Mouse (Mus musculus): Measurements from ENCODE around the gene Rspo4. TPM values are rescaled to one million over a fixed set of nuclear protein-coding genes. Genes with fewer than 3 reads are reported as not detected.
A peak's percentile ranks its signal among the peaks of the same experiment; 100 is the strongest.

The Rspo4 gene
- not detected in 2 replicates for total RNA-seq (2012; rRNA removed)
- not detected in 2 replicates for total RNA-seq (2014; rRNA removed)
- not detected in 2 replicates for polyA plus RNA-seq (2012; ENCODE audit: insufficient read length, low read depth)

- no peak within 1 kb of the TSS for H3K27ac ChIP-seq (ENCODE audit: insufficient read depth, low read depth)
- DNase-seq (ENCODE audit: extremely low read depth) = no peak
- peaks cover 92% of the 10 kb centered on the region for H3K27me3 ChIP-seq (replicated peaks)
Observed at GRCm38 (mm10) chr2:151842648-151843226, at the start of gene Rspo4. Rspo4 (plus strand) TSS chr2:151842927.

GRCm38 (mm10) chr2:151815586-151815985, 27.1 kb upstream of the Rspo4 start:
- Histone ChIP-seq H3K27ac (ENCODE audit: insufficient read depth, low read depth) (no peak overlapping the region), H3K4me3 (replicated peaks in 1 of 3; ENCODE audit: low read depth in 2 of 3, low read length in 2 of 3, poor library complexity in 1 of 3) (no peak overlapping the region), H3K79me2 (replicated peaks; ENCODE audit: control insufficient read depth, extremely low read depth, insufficient read depth, poor library complexity, severe bottlenecking) (no peaks in the 10 kb centered on the region), H3K4me1 (ENCODE audit: control insufficient read depth in 1 of 2, insufficient read depth in 2 of 2) (0 out of 4 replicates have a peak, but pooled peaks cover 0 to 5% of the 10 kb centered on the region in 2 experiments), H3K9ac (ENCODE audit: insufficient read depth, low read depth) (no peak overlapping the region), H3K4me2 (ENCODE audit: insufficient read depth, low read depth, poor library complexity, severe bottlenecking) (no peak overlapping the region), H3K27me3 (replicated peaks) (peaks cover 90% of the 10 kb centered on the region), H3K9me3 (replicated peaks; ENCODE audit: low read length) (no peaks in the 10 kb centered on the region), H3K36me3 (replicated peaks in 1 of 2; ENCODE audit: control insufficient read depth in 1 of 2, insufficient read depth in 1 of 2, low read length in 1 of 2) (no peaks in the 10 kb centered on the region)
- in situ Hi-C loops (cut with MboI; ENCODE audit: low pct_ligation_motif_present, low pct_unique_long_range_greater_than_20kb, low sequenced_read_pairs) (no loop called here), dilution Hi-C loops (cut with MboI; ENCODE audit: extremely low pct_ligation_motif_present, extremely low pct_unique_long_range_greater_than_20kb, low sequenced_read_pairs) (no loop called here)
- no peak for DNase-seq (ENCODE audit: extremely low read depth)
- no peak for TF ChIP-seq RAD21 (IDR thresholded peaks at IDR 0.05; ENCODE audit: low read depth, low read length)
- no peak for TF ChIP-seq CHD2 (IDR thresholded peaks at IDR 0.05; ENCODE audit: low read length)
- TF ChIP-seq NELFE (IDR thresholded peaks at IDR 0.05; ENCODE audit: low read depth, low read length) = no peak

More at GRCm38 (mm10) chr2:151842648-151843226, at the start of gene Rspo4:
- Histone ChIP-seq H3K9ac (ENCODE audit: insufficient read depth, low read depth) (no peak within 1 kb of the TSS), H3K36me3 (replicated peaks in 1 of 2; ENCODE audit: control insufficient read depth in 1 of 2, insufficient read depth in 1 of 2, low read length in 1 of 2) (no peaks in the 10 kb centered on the region), H3K4me3 (replicated peaks in 1 of 3; ENCODE audit: low read depth in 2 of 3, low read length in 2 of 3, poor library complexity in 1 of 3) (no peak within 1 kb of the TSS), H3K4me2 (ENCODE audit: insufficient read depth, low read depth, poor library complexity, severe bottlenecking) (no peak within 1 kb of the TSS), H3K9me3 (replicated peaks; ENCODE audit: low read length) (peaks cover 5% of the 10 kb centered on the region), H3K79me2 (replicated peaks; ENCODE audit: control insufficient read depth, extremely low read depth, insufficient read depth, poor library complexity, severe bottlenecking) (no peaks in the 10 kb centered on the region), H3K4me1 (ENCODE audit: control insufficient read depth in 1 of 2, insufficient read depth in 2 of 2) (no peaks in the 10 kb centered on the region)
- dilution Hi-C loops (cut with MboI; ENCODE audit: extremely low pct_ligation_motif_present, extremely low pct_unique_long_range_greater_than_20kb, low sequenced_read_pairs) = no loop called here
- TF ChIP-seq USF2 (conservative IDR thresholded peaks at IDR 0.05; ENCODE audit: low read depth, low read length) (no peak), BHLHE40 (IDR thresholded peaks at IDR 0.05; ENCODE audit: low read depth, low read length) (peak; percentile 51), MYC (IDR thresholded peaks at IDR 0.05; ENCODE audit: low read depth, low read length) (no peak), MEF2A (IDR thresholded peaks at IDR 0.05; ENCODE audit: borderline replicate concordance, low read depth, low read length) (no peak), E2F4 (IDR thresholded peaks at IDR 0.05; ENCODE audit: insufficient replicate concordance, low read depth, low read length) (no peak)
- in situ Hi-C loops (cut with MboI; ENCODE audit: low pct_ligation_motif_present, low pct_unique_long_range_greater_than_20kb, low sequenced_read_pairs) = no loop called here

- no peak overlapping the region for H3K4me3 ChIP-seq (replicated peaks in 1 of 3; ENCODE audit: low read depth in 2 of 3, low read length in 2 of 3, poor library complexity in 1 of 3)
Observed at GRCm38 (mm10) chr2:151862257-151862810, 19.6 kb downstream of the Rspo4 start.

More at GRCm38 (mm10) chr2:151862257-151862810, 19.6 kb downstream of the Rspo4 start:
- dilution Hi-C loops (cut with MboI; ENCODE audit: extremely low pct_ligation_motif_present, extremely low pct_unique_long_range_greater_than_20kb, low sequenced_read_pairs) = no loop called here
- H3K27me3 ChIP-seq (replicated peaks) = peaks cover 93% of the 10 kb centered on the region
- in situ Hi-C loops (cut with MboI; ENCODE audit: low pct_ligation_motif_present, low pct_unique_long_range_greater_than_20kb, low sequenced_read_pairs) = loop anchor here (5.0 to 25.0 kb wide), 2 partner anchors 115 to 275 kb away; no protein-coding TSS in a partner anchor
- no peaks in the 10 kb centered on the region for H3K36me3 ChIP-seq (replicated peaks in 1 of 2; ENCODE audit: control insufficient read depth in 1 of 2, insufficient read depth in 1 of 2, low read length in 1 of 2)
- no peaks in the 10 kb centered on the region for H3K4me1 ChIP-seq (ENCODE audit: control insufficient read depth in 1 of 2, insufficient read depth in 2 of 2)
- H3K9me3 ChIP-seq (replicated peaks; ENCODE audit: low read length) = no peaks in the 10 kb centered on the region
- TF ChIP-seq SMC3 (IDR thresholded peaks at IDR 0.05; ENCODE audit: low read depth, low read length) = peak; percentile 35
- TF ChIP-seq ELF1 (IDR thresholded peaks at IDR 0.05; ENCODE audit: low read depth, low read length) = no peak
- peak; percentile 5 for TF ChIP-seq RAD21 (IDR thresholded peaks at IDR 0.05; ENCODE audit: low read depth, low read length)
- peak; percentile 65 to 83 for TF ChIP-seq CTCF (conservative IDR thresholded peaks at IDR 0.05 in 1 of 2, IDR thresholded peaks at IDR 0.05 in 1 of 2; ENCODE audit: low read depth in 2 of 2, low read length in 2 of 2)
- no peak for TF ChIP-seq NRF1 (IDR thresholded peaks at IDR 0.05; ENCODE audit: low read depth, low read length)
- DNase-seq (ENCODE audit: extremely low read depth) = peak; percentile 14
- no peaks in the 10 kb centered on the region for H3K79me2 ChIP-seq (replicated peaks; ENCODE audit: control insufficient read depth, extremely low read depth, insufficient read depth, poor library complexity, severe bottlenecking)
- H3K4me2 ChIP-seq (ENCODE audit: insufficient read depth, low read depth, poor library complexity, severe bottlenecking) = no peak overlapping the region
- H3K27ac ChIP-seq (ENCODE audit: insufficient read depth, low read depth) = no peak overlapping the region
- no peak overlapping the region for H3K9ac ChIP-seq (ENCODE audit: insufficient read depth, low read depth)
